Mouse (Mus musculus): ENCODE results near the gene Homez.

DNA sequence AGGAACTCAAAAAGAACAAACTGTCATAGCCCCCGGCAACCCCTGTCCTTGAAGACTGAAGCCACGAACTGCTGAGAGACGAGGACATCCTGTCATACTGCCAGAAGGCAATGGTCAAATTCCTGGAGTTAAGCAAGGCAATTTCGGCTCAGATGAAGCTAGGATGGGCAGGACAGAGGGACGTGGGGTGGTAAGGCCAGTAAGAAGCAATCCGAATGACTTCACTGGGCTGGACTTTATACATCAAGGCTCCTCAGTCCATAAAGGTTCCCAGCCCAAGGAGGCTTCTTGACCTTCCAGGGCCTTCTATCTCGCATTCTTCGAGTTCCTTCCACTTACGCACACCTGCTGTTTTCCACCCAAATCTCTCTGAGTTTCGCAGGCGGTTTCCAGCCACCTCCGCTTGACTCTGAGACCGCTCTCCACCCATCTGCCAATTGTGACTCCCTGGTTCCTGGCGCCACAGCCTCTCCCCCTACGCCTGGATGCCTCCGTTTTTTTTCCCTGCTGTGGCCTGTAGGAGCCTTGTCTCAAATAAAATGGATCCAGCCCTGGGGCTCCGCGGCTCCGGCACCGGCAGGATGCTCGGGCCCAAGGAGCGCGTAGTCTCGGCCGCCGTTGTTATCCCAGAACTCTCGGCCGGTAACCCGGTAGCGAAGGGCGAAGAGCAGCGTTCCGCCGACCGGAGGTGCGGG, 5.2 kb upstream of the Homez start:
- TF ChIP-seq MAX (IDR thresholded peaks at IDR 0.05; ENCODE audit: low read depth) (no peak), POLR2A (IDR thresholded peaks at IDR 0.05; ENCODE audit: insufficient read length, low read depth) (no peak), MYOG (IDR thresholded peaks at IDR 0.05; ENCODE audit: control insufficient read depth in 1 of 3, insufficient read depth in 1 of 3, insufficient read length in 2 of 3, low read depth in 2 of 3) (no peak), TCF12 (IDR thresholded peaks at IDR 0.05; ENCODE audit: insufficient read depth, poor library complexity, severe bottlenecking) (no peak), TCF3 (IDR thresholded peaks at IDR 0.05; ENCODE audit: insufficient read length, low read depth) (no peak), E2F4 (IDR thresholded peaks at IDR 0.05; ENCODE audit: insufficient read depth) (no peak), CEBPB (IDR thresholded peaks at IDR 0.05; ENCODE audit: insufficient read depth, poor library complexity, severe bottlenecking) (no peak), SRF (IDR thresholded peaks at IDR 0.05; ENCODE audit: control insufficient read depth, insufficient read length, low read depth) (no peak), MYOD1 (IDR thresholded peaks at IDR 0.05; ENCODE audit: control insufficient read depth in 1 of 3, insufficient read length in 2 of 3, low read depth in 2 of 3) (no peak), USF1 (IDR thresholded peaks at IDR 0.05; ENCODE audit: low read depth) (no peak), POLR2AphosphoS2 (IDR thresholded peaks at IDR 0.05; ENCODE audit: insufficient read length, low read depth) (no peak), REST (IDR thresholded peaks at IDR 0.05; ENCODE audit: insufficient read depth, insufficient read length) (no peak)

Measured in myocyte (in vitro differentiated cells).